Mouse (Mus musculus) liver, embryonic 11.5 days (tissue): ENCODE measurements around the gene Ccr10. TPM values are rescaled to one million over a fixed set of nuclear protein-coding genes. Genes with fewer than 3 reads are reported as not detected.
A peak's percentile ranks its signal among the peaks of the same experiment; 100 is the strongest.

Source experiments
- ATAC-seq: fragments of 200-750 bp; cut with Nextera tagmentation; replicated peaks from 2 replicates; pipeline ENCODE4 v1.8.0; 2017; ENCODE audit warnings: moderate number of reproducible peaks, mild to moderate bottlenecking, moderate TSS enrichment, moderate library complexity; ENCODE audit not compliant: low FRiP score
- DNase-seq: peaks from one replicate; pipeline ENCODE4 v3.0.0-alpha.2; 2017; ENCODE audit warnings: low spot score
- H3K27ac ChIP-seq: fragments of 300-500 bp; sonication (generic); 2 replicates; pipeline ENCODE4 v1.5.1; 2014; ENCODE audit warnings: mild to moderate bottlenecking, low read depth, low read length, control low read depth
- H3K27me3 ChIP-seq: fragments of 300-500 bp; sonication (generic); replicated peaks from 2 replicates; pipeline ENCODE4 v1.6.1; 2014; ENCODE audit warnings: low read length, mixed read lengths; ENCODE audit not compliant: control insufficient read depth, insufficient read depth
- H3K36me3 ChIP-seq: fragments of 300-500 bp; sonication (generic); 2 replicates; pipeline ENCODE4 v1.6.1; 2014; ENCODE audit warnings: mild to moderate bottlenecking, low read length, moderate library complexity, mixed read lengths; ENCODE audit not compliant: control insufficient read depth, insufficient read depth
- H3K4me1 ChIP-seq: fragments of 300-500 bp; sonication (generic); replicated peaks from 2 replicates; pipeline ENCODE4 v1.6.1; 2014; ENCODE audit warnings: low read length, mixed read lengths; ENCODE audit not compliant: control insufficient read depth, insufficient read depth
- H3K4me2 ChIP-seq: fragments of 300-500 bp; sonication (generic); 2 replicates; pipeline ENCODE4 v1.6.1; 2014; ENCODE audit warnings: mild to moderate bottlenecking, control low read depth, moderate library complexity
- H3K4me3 ChIP-seq: fragments of 300-500 bp; sonication (generic); 2 replicates; pipeline ENCODE4 v1.5.1; 2014; ENCODE audit warnings: low read depth, low read length, control low read depth
- H3K9ac ChIP-seq: fragments of 300-500 bp; sonication (generic); 2 replicates; pipeline ENCODE4 v1.6.1; 2014; ENCODE audit warnings: low read depth, low read length, control low read depth
- H3K9me3 ChIP-seq: fragments of 300-500 bp; sonication (generic); 2 replicates; pipeline ENCODE4 v1.6.1; 2016; ENCODE audit warnings: low read length, inconsistent platforms, mixed read lengths; ENCODE audit not compliant: control insufficient read depth
- WGBS: fragments of 180-500 bp; shearing (Covaris S2); extraction: QIAGEN DNeasy Blood & Tissue Kit; methylation state at CpG from one replicate; pipeline ENCODE4 v1.1.7; 2014; 5-methylcytosine and 5-hydroxymethylcytosine counted together
- polyA plus RNA-seq: library from polyadenylated mRNA; unstranded; fragments of >200 nt; fragmentation: Nextera tagmentation; extraction: Ambion mirVana; gene quantifications from 2 replicates; pipeline ENCODE4 v1.2.1, GENCODE M21; 2014

Ccr10 gene
- polyA plus RNA-seq, 1 experiment from 2014 or later = 0.10 TPM

DNA sequence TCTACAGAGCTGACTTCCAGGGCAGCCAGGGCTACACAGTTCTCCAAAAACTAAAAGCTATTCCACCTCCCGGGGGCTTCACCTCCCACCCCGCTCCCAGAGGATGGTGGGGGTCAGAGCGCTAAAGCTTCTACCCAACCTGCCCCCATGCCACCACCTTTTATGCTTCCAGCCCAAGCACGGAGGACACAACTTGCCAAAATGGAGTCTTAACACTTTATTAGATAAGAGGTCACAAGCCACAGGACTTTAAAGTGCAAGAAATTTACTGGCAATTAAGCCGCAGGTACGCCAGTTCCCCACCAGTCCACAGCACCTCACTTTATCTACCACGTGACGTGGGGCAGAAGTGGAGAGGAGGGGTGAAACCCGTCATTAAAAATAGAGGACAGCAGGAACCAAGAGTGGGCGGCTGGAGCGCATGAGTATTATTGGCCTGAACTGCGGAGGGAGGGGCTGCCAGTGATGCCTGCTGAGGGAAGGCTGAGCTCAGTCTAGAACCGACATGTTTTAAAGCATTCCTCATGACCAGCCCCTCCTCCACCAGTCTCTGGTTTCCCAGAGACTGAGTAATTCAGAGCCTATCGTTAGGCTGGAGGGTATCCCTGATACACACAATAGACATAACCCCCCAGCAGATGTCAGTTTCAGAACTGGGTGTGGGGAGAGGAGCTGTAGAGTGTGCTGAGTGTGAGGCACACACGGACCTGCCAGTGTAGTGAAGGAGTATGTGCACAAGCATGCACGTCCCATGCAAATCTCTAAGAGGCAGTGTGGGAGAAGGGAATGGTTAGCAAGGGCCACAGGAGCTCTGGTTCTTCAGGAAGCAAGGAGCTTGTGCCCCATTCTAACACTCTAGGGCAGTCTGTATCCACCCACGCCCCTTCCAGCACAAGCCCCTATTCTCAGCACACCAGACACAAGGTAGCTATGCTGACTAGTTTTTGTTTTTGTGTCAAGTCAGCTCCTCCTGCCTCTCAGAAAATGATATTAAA, 16.0 kb upstream of the Ccr10 start:
- H3K9me3 ChIP-seq = no peaks in the 10 kb centered on the region
- H3K27me3 ChIP-seq = no peaks in the 10 kb centered on the region
- DNase-seq = no peak
- H3K4me1 ChIP-seq = peaks cover 32% of the 10 kb centered on the region
- H3K4me3 ChIP-seq = no peak overlapping the region
- H3K36me3 ChIP-seq = no peaks in the 10 kb centered on the region; the same call in none of the 2 replicates
- ATAC-seq = no peak
- no peak overlapping the region for H3K4me2 ChIP-seq
- H3K27ac ChIP-seq = peak overlapping the region; percentile 92
- peak overlapping the region; percentile 59 for H3K9ac ChIP-seq
- 47% methylated on average over 17 of the region's 17 CpGs for WGBS

GRCm38 (mm10) chr11:101190181-101190912, 15.1 kb upstream of the Ccr10 start:
- DNase-seq (no peak), ATAC-seq (peak; percentile 85)
- peaks cover 32% of the 10 kb centered on the region for H3K4me1 ChIP-seq
- WGBS = 46% methylated on average over 8 of the region's 8 CpGs
- H3K9me3 ChIP-seq = no peaks in the 10 kb centered on the region
- no peak overlapping the region for H3K4me3 ChIP-seq
- H3K9ac ChIP-seq = peak overlapping the region; percentile 59
- peak overlapping the region; percentile 36 for H3K4me2 ChIP-seq
- H3K27me3 ChIP-seq = no peaks in the 10 kb centered on the region
- H3K27ac ChIP-seq = peak overlapping the region; percentile 92
- no peaks in the 10 kb centered on the region; the same call in none of the 2 replicates for H3K36me3 ChIP-seq

DNA sequence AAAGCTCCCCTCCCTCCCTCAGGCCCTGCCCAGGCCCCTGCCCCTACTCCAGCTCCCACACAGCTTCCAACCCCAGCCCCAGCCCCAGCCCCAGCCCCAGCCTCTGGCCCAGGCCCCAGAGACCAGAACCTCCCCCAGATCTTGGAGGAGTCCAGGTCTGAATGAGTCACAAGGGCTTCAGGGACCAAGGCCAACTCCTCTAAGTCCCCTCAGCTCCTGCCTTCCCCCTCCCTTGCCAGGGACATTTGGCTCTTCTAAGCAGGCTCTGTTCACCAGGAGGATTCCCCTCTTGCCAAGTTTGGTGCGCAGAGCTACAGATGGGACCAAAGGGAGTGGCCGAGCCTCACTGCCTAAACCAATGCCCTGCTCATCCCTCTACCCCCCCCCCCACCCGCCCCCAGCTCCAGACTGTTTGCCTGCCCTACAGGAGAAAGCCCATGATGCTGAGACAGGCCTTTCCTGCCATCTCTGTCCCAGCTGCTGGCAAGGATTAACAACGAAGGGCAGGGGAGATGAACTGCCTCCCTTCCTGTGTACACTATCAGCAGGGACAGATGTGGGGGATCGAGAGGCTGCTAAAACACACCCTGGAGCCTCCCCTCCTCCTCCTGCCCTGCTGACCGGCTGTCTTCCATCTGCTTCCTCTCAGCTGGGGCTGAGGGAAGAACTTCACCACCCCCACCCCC, 14.4 kb upstream of the Ccr10 start:
- no peaks in the 10 kb centered on the region for H3K27me3 ChIP-seq
- H3K4me2 ChIP-seq = peak overlapping the region; percentile 36
- H3K36me3 ChIP-seq = no peaks in the 10 kb centered on the region; the same call in 1 of the 2 replicates
- DNase-seq = peak; percentile 80
- 8% methylated on average over 6 of the region's 6 CpGs for WGBS
- H3K9me3 ChIP-seq = no peaks in the 10 kb centered on the region
- H3K9ac ChIP-seq = peak overlapping the region; percentile 59
- H3K4me1 ChIP-seq = peaks cover 32% of the 10 kb centered on the region
- peak; percentile 97 for ATAC-seq
- H3K27ac ChIP-seq = peak overlapping the region; percentile 92
- H3K4me3 ChIP-seq = no peak overlapping the region

DNA sequence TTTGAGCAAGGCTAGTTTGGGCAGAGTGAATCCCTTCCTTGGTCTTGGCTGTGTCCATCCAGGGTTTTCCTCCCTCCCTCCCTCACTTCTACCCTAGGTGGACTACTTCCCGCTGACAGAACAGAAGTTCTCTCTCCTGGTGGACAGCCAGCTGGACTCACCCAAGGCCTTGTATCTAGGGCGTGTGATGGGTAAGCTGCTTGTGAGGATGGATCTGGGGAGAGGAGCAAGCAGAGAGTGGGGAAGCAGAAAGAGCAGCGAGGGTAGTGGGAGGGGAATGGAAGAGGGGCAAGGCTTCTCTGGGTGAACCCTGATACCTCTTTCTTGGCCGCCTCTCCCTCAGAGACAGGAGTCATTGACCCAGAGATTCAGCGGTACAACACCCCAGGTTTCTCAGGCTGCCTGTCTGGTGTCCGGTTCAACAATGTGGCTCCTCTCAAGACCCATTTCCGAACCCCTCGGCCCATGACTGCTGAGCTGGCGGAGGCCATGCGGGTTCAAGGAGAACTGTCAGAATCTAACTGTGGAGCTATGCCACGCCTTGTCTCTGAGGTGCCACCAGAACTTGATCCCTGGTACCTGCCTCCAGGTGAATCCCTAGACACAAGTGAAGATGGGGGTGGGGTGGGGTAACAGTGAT, 13.0 kb upstream of the Ccr10 start:
- H3K36me3 ChIP-seq = no peaks in the 10 kb centered on the region; the same call in 1 of the 2 replicates
- no peaks in the 10 kb centered on the region for H3K9me3 ChIP-seq
- peaks cover 32% of the 10 kb centered on the region for H3K4me1 ChIP-seq
- DNase-seq (no peak), ATAC-seq (no peak)
- no peak overlapping the region for H3K9ac ChIP-seq
- WGBS = 85% methylated on average over 11 of the region's 11 CpGs
- H3K27me3 ChIP-seq = peaks cover 3% of the 10 kb centered on the region; the same call in 1 of the 2 replicates
- no peak overlapping the region for H3K27ac ChIP-seq
- no peak overlapping the region for H3K4me3 ChIP-seq
- no peak overlapping the region for H3K4me2 ChIP-seq

GRCm38 (mm10) chr11:101187541-101187940, 12.3 kb upstream of the Ccr10 start:
- Histone ChIP-seq H3K4me1 (peaks cover 32% of the 10 kb centered on the region), H3K9me3 (no peaks in the 10 kb centered on the region), H3K36me3 (no peaks in the 10 kb centered on the region; the same call in 1 of the 2 replicates), H3K27me3 (peaks cover 7% of the 10 kb centered on the region; the same call in 1 of the 2 replicates), H3K27ac (no peak overlapping the region), H3K9ac (no peak overlapping the region), H3K4me3 (no peak overlapping the region), H3K4me2 (no peak overlapping the region)
- ATAC-seq (no peak), DNase-seq (no peak)
- WGBS = 90% methylated on average over 5 of the region's 5 CpGs

DNA sequence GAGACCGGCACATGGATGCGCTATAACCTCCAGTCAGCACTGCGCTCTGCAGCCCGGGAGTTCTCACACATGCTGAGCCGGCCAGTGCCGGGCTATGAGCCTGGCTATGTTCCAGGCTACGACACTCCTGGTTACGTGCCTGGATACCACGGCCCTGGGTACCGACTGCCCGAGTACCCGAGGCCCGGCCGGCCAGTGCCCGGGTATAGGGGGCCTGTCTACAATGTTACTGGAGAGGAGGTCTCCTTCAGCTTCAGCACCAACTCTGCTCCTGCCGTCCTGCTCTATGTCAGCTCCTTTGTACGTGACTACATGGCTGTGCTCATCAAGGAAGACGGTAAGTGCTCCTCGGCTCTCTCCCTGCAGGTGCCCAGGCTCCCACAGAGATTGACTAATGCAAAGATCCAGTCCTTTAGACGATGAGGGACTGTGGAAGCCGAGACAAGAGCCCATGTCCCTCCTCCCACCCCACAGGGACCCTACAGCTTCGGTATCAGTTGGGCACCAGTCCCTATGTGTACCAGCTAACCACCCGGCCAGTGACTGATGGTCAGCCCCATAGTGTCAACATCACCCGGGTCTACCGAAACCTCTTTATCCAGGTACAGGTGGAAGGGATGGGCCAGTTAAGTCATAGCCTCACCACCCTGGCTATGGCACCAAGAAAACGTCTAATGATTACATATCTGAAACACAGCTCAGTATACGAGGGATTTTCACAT, 11.4 kb upstream of the Ccr10 start:
- Histone ChIP-seq H3K9ac (no peak overlapping the region), H3K4me1 (peaks cover 30% of the 10 kb centered on the region), H3K4me2 (no peak overlapping the region), H3K36me3 (no peaks in the 10 kb centered on the region; the same call in 1 of the 2 replicates), H3K4me3 (no peak overlapping the region), H3K27me3 (peaks cover 14% of the 10 kb centered on the region), H3K27ac (no peak overlapping the region), H3K9me3 (no peaks in the 10 kb centered on the region)
- WGBS = 91% methylated on average over 27 of the region's 27 CpGs
- no peak for DNase-seq
- no peak for ATAC-seq

- 86% methylated on average over 4 of the region's 4 CpGs for WGBS
- H3K4me2 ChIP-seq = no peak overlapping the region
- no peak overlapping the region for H3K4me3 ChIP-seq
- ATAC-seq (no peak), DNase-seq (no peak)
- H3K9me3 ChIP-seq = no peaks in the 10 kb centered on the region
- H3K36me3 ChIP-seq = no peaks in the 10 kb centered on the region; the same call in 1 of the 2 replicates
- H3K4me1 ChIP-seq = peaks cover 19% of the 10 kb centered on the region
- no peak overlapping the region for H3K9ac ChIP-seq
- H3K27me3 ChIP-seq = peaks cover 14% of the 10 kb centered on the region
- H3K27ac ChIP-seq = no peak overlapping the region
These were observed 10.2 kb upstream of the Ccr10 start for GRCm38 (mm10) chr11:101185441-101185840.
